Mouse (Mus musculus): ENCODE data around the gene Zfp423.

The Zfp423 gene

GRCm38 (mm10) chr8:87660916-87661910, 298.2 kb downstream of the Zfp423 start:
- no peak for DNase-seq

- no peak for DNase-seq
These were observed 299.1 kb downstream of the Zfp423 start for GRCm38 (mm10) chr8:87660029-87660915.

GRCm38 (mm10) chr8:87657488-87657887, 301.9 kb downstream of the Zfp423 start:
- DNase-seq = no peak

- peak; percentile 50 for DNase-seq
These were observed 302.7 kb downstream of the Zfp423 start for GRCm38 (mm10) chr8:87656484-87657230.

GRCm38 (mm10) chr8:87655946-87656345, 303.4 kb downstream of the Zfp423 start:
- no peak for DNase-seq

GRCm38 (mm10) chr8:87647781-87648180, 311.6 kb downstream of the Zfp423 start:
- no peak for DNase-seq

GRCm38 (mm10) chr8:87645829-87646483, 313.4 kb downstream of the Zfp423 start:
- DNase-seq = peak; percentile 19

- peak; percentile 68 for DNase-seq
These were observed 314.0 kb downstream of the Zfp423 start for GRCm38 (mm10) chr8:87645371-87645770.

- DNase-seq = peak; percentile 64
These were observed 318.5 kb downstream of the Zfp423 start for GRCm38 (mm10) chr8:87640930-87641329.

- DNase-seq = no peak
These were observed 323.1 kb downstream of the Zfp423 start for GRCm38 (mm10) chr8:87636226-87636742.

GRCm38 (mm10) chr8:87631776-87632175, 327.6 kb downstream of the Zfp423 start:
- no peak for DNase-seq

GRCm38 (mm10) chr8:87629656-87630055, 329.7 kb downstream of the Zfp423 start:
- DNase-seq = no peak

GRCm38 (mm10) chr8:87621181-87621580, 338.2 kb downstream of the Zfp423 start:
- no peak for DNase-seq

- DNase-seq = peak; percentile 55
These were observed 339.2 kb downstream of the Zfp423 start for GRCm38 (mm10) chr8:87620225-87620624.

GRCm38 (mm10) chr8:87619529-87619928, 339.9 kb downstream of the Zfp423 start:
- no peak for DNase-seq

GRCm38 (mm10) chr8:87619118-87619517, 340.3 kb downstream of the Zfp423 start:
- peak; percentile 63 for DNase-seq

GRCm38 (mm10) chr8:87613701-87614100, 345.7 kb downstream of the Zfp423 start:
- no peak for DNase-seq

Measured in cerebellum, adult 8-10 months (tissue).